Mouse (Mus musculus): ENCODE data around the gene Eif4b. TPM values are rescaled to one million over a fixed set of nuclear protein-coding genes. Genes with fewer than 3 reads are reported as not detected.

Gene Eif4b
- total RNA-seq, 2 experiments from 2014 or later, result 179 to 184 TPM

Other genes starting within 250 kb of the Eif4b start
- gene Krt1, start 223.0 kb upstream of the Eif4b start, total RNA-seq (2021), result 1 to 10 TPM; 3.4 to 4.4 TPM
- gene Krt77, start 204.1 kb upstream of the Eif4b start, total RNA-seq (2021), result 1 to 10 TPM; 7.2 to 9.4 TPM
- not detected for gene Krt76, start 180.9 kb upstream of the Eif4b start, total RNA-seq (2021)
- gene Krt4, start 149.0 kb upstream of the Eif4b start, total RNA-seq (2021), result not detected
- gene Krt79, start 133.4 kb upstream of the Eif4b start, total RNA-seq (2021), result under 1 TPM in 1 of 2 experiments, not detected in 1; 0.44 TPM
- not detected for gene Krt78, start 119.5 kb upstream of the Eif4b start, total RNA-seq (2021)
- gene Krt8, start 69.3 kb upstream of the Eif4b start, total RNA-seq (2021), result 1 to 10 TPM in 1 of 2 experiments, under 1 TPM in 1; 0.31 to 1.6 TPM
- 1 to 10 TPM in 1 of 2 experiments, under 1 TPM in 1; 0.45 to 3.4 TPM for gene Krt18, start 45.6 kb upstream of the Eif4b start, total RNA-seq (2021)
- 10 to 100 TPM; 10.0 to 15.8 TPM for gene Tns2, start 26.6 kb downstream of the Eif4b start, total RNA-seq (2021)
- 100 to 1,000 TPM; 163 to 164 TPM for gene Spryd3, start 62.5 kb downstream of the Eif4b start, total RNA-seq (2021)
- gene Igfbp6, start 70.6 kb downstream of the Eif4b start, total RNA-seq (2021), result 1 to 10 TPM; 3.0 to 4.0 TPM
- not detected for gene Soat2, start 76.8 kb downstream of the Eif4b start, total RNA-seq (2021)
- gene Zfp740, start 129.5 kb downstream of the Eif4b start, total RNA-seq (2021), result 10 to 100 TPM; 69.8 to 76.3 TPM
- 10 to 100 TPM; 40.5 to 42.4 TPM for gene Csad, start 131.0 kb downstream of the Eif4b start, total RNA-seq (2021)
- 1 to 10 TPM; 2.1 to 4.2 TPM for gene Itgb7, start 158.2 kb downstream of the Eif4b start, total RNA-seq (2021)
- gene Rarg, start 183.7 kb downstream of the Eif4b start, total RNA-seq (2021), result 10 to 100 TPM in 1 of 2 experiments, 1 to 10 TPM in 1; 8.8 to 11.2 TPM
- gene Gm9918, start 196.8 kb downstream of the Eif4b start, total RNA-seq (2021), result not detected
- 10 to 100 TPM; 34.1 to 36.0 TPM for gene Mfsd5, start 205.7 kb downstream of the Eif4b start, total RNA-seq (2021)
- gene Espl1, start 222.5 kb downstream of the Eif4b start, total RNA-seq (2021), result 1 to 10 TPM; 1.6 to 1.7 TPM